Mouse (Mus musculus) hindbrain, postnatal 0 days (tissue): ENCODE measurements at regions not wholly inside any gene's neighbourhood (a gene's known extent, or its start where the extent isn't known, plus 50 kb on each side); places are given as distances from the start of the nearest gene placed in this dataset.

Source experiments
- ATAC-seq: fragments of 200-750 bp; cut with Nextera tagmentation; 2 replicates; pipeline ENCODE4 v1.8.0; 2017; ENCODE audit warnings: mild to moderate bottlenecking, moderate TSS enrichment, moderate library complexity
- DNase-seq: peaks from one replicate; pipeline ENCODE4 v3.0.0-alpha.2; 2015; ENCODE audit warnings: low spot score
- H3K27ac ChIP-seq: fragments of 300-500 bp; sonication (generic); 2 replicates; pipeline ENCODE4 v1.5.1; 2014; ENCODE audit warnings: mild to moderate bottlenecking
- H3K27me3 ChIP-seq: fragments of 300-500 bp; sonication (generic); 2 replicates; pipeline ENCODE4 v1.6.1; 2014; ENCODE audit warnings: low read length, mixed read lengths; ENCODE audit not compliant: insufficient read depth
- H3K36me3 ChIP-seq: fragments of 300-500 bp; sonication (generic); 2 replicates; pipeline ENCODE4 v1.6.1; 2014; ENCODE audit warnings: low read length, mixed read lengths; ENCODE audit not compliant: insufficient read depth
- H3K4me1 ChIP-seq: fragments of 300-500 bp; sonication (generic); 2 replicates; pipeline ENCODE4 v1.6.1; 2014; ENCODE audit warnings: antibody characterized with exemption, low read length, mixed read lengths; ENCODE audit not compliant: insufficient read depth
- H3K4me2 ChIP-seq: fragments of 300-500 bp; sonication (generic); 2 replicates; pipeline ENCODE4 v1.6.1; 2014; ENCODE audit warnings: low read depth, mild to moderate bottlenecking, low read length, moderate library complexity, mixed read lengths
- H3K4me3 ChIP-seq: fragments of 300-500 bp; sonication (generic); 2 replicates; pipeline ENCODE4 v1.5.1; 2014; ENCODE audit warnings: low read length
- H3K9ac ChIP-seq: fragments of 300-500 bp; sonication (generic); replicated peaks from 2 replicates; pipeline ENCODE4 v1.6.1; 2014; ENCODE audit warnings: mild to moderate bottlenecking, low read length, moderate library complexity, mixed read lengths
- H3K9me3 ChIP-seq: fragments of 300-500 bp; sonication (generic); 2 replicates; pipeline ENCODE4 v1.6.1; 2016; ENCODE audit warnings: low read length, mixed read lengths
- CTCF ChIP-seq: IDR thresholded peaks from 2 replicates; pipeline ENCODE4 v1.5.1; 2016; ENCODE audit warnings: antibody characterized with exemption, control low read depth, low read depth
- WGBS: fragments of 180-500 bp; shearing (Covaris S2); extraction: QIAGEN DNeasy Blood & Tissue Kit; methylation state at CpG from one replicate; pipeline ENCODE4 v1.1.7; 2014; 5-methylcytosine and 5-hydroxymethylcytosine counted together

DNA sequence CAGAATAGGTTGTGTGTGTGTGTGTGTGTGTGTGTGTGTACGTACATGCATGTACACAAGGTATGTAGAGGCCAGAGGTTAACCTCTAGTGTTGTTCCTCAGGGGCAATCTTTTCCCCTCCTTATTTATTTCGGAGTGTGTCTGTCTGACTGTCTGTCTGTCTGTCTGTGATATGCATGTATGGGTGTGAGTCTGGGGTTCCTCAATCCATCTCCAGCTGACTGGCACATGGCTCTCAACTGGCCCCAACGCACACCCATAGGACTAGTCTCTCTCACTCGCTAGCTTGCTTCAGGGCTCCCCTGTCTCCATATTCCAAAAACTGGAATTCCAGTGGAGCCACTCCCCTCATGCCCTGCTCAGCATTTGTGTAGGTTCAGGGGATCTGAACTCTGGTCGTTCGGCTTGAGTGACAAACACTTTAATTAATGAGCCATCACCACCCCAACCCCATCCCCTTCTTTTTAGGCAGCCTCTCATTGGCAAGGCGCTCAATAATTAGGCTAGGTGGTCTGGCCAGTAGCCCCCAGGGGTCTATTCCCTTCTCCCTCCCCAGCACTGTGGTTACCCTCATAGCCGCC is 200.7 kb upstream of the Klf3 start:
- Histone ChIP-seq H3K4me2 (no peak overlapping the region), H3K27ac (no peak overlapping the region), H3K27me3 (no peaks in the 10 kb centered on the region), H3K4me1 (no peaks in the 10 kb centered on the region), H3K4me3 (no peak overlapping the region), H3K9ac (no peak overlapping the region), H3K36me3 (no peaks in the 10 kb centered on the region), H3K9me3 (no peaks in the 10 kb centered on the region)
- TF ChIP-seq CTCF: no peak
- ATAC-seq (no peak), DNase-seq (no peak)
- 88% methylated on average over 8 of the region's 8 CpGs for WGBS

- 86% methylated on average over 11 of the region's 11 CpGs for WGBS
- Histone ChIP-seq H3K36me3 (no peaks in the 10 kb centered on the region), H3K27me3 (no peaks in the 10 kb centered on the region), H3K9ac (no peak overlapping the region), H3K4me2 (no peak overlapping the region), H3K27ac (no peak overlapping the region), H3K4me3 (no peak overlapping the region), H3K4me1 (no peaks in the 10 kb centered on the region), H3K9me3 (no peaks in the 10 kb centered on the region)
- no peak for ATAC-seq
- TF ChIP-seq CTCF: no peak
- no peak for DNase-seq
Observed at GRCm38 (mm10) chr5:64602996-64603755, 200.0 kb upstream of the Klf3 start.

DNA sequence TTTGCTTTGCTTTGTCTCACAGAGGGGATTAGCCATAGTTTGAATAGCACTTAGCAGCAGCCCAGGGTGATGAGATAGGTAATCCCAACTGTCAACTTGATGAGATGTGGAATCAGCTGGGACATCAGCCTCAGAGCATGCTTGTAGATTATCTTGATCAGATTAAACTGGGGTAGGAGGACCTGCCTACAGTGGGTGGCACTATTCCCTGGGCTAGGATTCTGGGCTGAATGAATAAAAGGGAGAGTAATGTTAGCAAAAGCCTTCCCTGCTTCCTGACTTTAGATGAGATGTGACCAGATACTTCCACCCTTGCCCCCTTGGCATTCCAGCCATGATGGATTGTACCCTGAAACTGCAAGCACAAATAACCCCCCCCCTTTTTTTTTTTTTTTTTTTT is 198.0 kb upstream of the Klf3 start:
- H3K36me3 ChIP-seq: no peaks in the 10 kb centered on the region
- no peaks in the 10 kb centered on the region for H3K27me3 ChIP-seq
- no peak for TF ChIP-seq CTCF
- H3K9ac ChIP-seq: no peak overlapping the region
- ATAC-seq (no peak), DNase-seq (no peak)
- peaks cover 2% of the 10 kb centered on the region for H3K4me1 ChIP-seq
- no peaks in the 10 kb centered on the region for H3K9me3 ChIP-seq
- no peak overlapping the region for H3K4me2 ChIP-seq
- no peak overlapping the region for H3K27ac ChIP-seq
- H3K4me3 ChIP-seq: no peak overlapping the region

GRCm38 (mm10) chr5:64605991-64606390 is 197.2 kb upstream of the Klf3 start:
- Histone ChIP-seq H3K36me3 (no peaks in the 10 kb centered on the region), H3K27ac (no peak overlapping the region), H3K4me2 (no peak overlapping the region), H3K4me3 (no peak overlapping the region), H3K4me1 (peaks cover 5% of the 10 kb centered on the region), H3K9me3 (no peaks in the 10 kb centered on the region), H3K9ac (no peak overlapping the region), H3K27me3 (no peaks in the 10 kb centered on the region)
- no peak for DNase-seq
- 61% methylated on average over 5 of the region's 5 CpGs for WGBS
- no peak for ATAC-seq
- no peak for TF ChIP-seq CTCF

DNA sequence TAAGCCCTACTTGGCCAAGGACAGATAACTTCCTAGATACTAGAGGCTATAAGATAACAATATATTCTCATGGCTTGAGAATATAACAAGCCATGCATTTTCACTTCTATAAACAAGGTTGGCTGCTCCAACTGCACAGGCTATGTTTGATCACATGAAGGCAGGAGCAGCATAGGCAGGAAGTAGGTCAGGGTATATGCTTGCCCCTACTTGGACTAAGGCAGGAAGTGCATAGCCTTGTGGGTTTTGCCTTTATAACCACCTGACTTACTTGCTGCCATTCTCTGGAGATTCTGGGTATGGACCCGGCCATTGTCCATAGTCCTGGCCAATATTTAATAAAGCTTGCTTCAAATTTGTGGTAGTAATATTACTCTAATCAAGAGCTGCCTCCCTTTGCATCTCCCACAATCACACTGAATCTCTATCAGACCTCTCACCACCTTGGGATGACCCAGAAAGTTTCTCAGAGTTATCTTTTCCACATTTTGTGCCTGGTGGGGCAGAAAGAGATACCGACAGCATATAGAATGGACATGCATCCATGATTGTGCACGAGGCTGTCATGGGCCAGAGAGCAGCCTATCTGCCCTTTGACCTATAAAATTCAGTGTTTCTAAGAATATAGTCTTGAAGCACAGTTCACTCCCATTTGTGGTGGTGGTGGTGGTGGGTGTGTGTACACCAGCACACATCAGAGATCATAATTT is 193.7 kb upstream of the Klf3 start:
- no peaks in the 10 kb centered on the region for H3K9me3 ChIP-seq
- no peak overlapping the region for H3K9ac ChIP-seq
- 63% methylated on average over 3 of the region's 3 CpGs for WGBS
- no peak for ATAC-seq
- TF ChIP-seq CTCF: no peak
- no peak overlapping the region for H3K4me2 ChIP-seq
- H3K27me3 ChIP-seq: no peaks in the 10 kb centered on the region
- peaks cover 5% of the 10 kb centered on the region for H3K4me1 ChIP-seq
- DNase-seq: no peak
- H3K36me3 ChIP-seq: no peaks in the 10 kb centered on the region
- no peak overlapping the region for H3K4me3 ChIP-seq
- H3K27ac ChIP-seq: no peak overlapping the region; the same call in 1 of the 2 replicates

DNA sequence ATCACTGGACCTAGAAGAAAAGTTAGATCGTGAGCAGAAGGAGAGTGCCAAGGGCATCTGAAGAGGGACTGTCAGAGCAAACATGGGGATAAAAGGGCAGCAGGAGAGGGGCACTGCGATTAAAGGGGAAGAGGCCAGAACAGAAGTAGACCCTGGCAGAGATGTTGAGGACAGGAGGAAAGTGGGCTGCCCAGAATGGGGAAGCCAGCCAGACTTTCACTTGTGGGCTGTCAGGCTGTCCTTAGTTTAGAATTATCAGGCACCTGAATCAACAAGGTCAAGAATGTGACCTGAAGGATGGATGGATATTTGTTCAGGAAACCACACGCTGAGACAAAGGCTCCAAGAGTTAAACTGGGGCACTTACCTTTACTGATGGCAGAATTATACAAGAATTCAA is 193.0 kb upstream of the Klf3 start:
- no peak for TF ChIP-seq CTCF
- Histone ChIP-seq H3K4me1 (peaks cover 5% of the 10 kb centered on the region), H3K4me2 (no peak overlapping the region), H3K36me3 (no peaks in the 10 kb centered on the region), H3K9ac (no peak overlapping the region), H3K9me3 (no peaks in the 10 kb centered on the region), H3K27me3 (no peaks in the 10 kb centered on the region), H3K4me3 (no peak overlapping the region), H3K27ac (no peak overlapping the region; the same call in 1 of the 2 replicates)
- no peak for ATAC-seq
- WGBS: 10% methylated on average over 3 of the region's 3 CpGs
- no peak for DNase-seq
